Mouse (Mus musculus): ENCODE measurements around the gene Ahdc1.
"Not testable (repeated sequence)": the region's sequence is repeated elsewhere in the genome, so short reads cannot be mapped to it uniquely, and the experiment has no call there.

Gene Ahdc1

GRCm38 (mm10) chr4:132993553-132993952 lies 17.5 kb upstream of the Ahdc1 start:
- no peak for DNase-seq (ENCODE audit: low read depth)

- DNase-seq (ENCODE audit: low read depth), result no peak
These were observed 13.4 kb upstream of the Ahdc1 start for GRCm38 (mm10) chr4:132997469-132998237.

GRCm38 (mm10) chr4:133002896-133003295 lies 8.2 kb upstream of the Ahdc1 start:
- DNase-seq (ENCODE audit: low read depth), result no peak

- DNase-seq (ENCODE audit: low read depth), result no peak
These were observed 7.6 kb upstream of the Ahdc1 start for GRCm38 (mm10) chr4:133003316-133004018.

GRCm38 (mm10) chr4:133005233-133005632 lies 5.8 kb upstream of the Ahdc1 start:
- DNase-seq (ENCODE audit: low read depth), result peak; percentile 90

GRCm38 (mm10) chr4:133005885-133006451 lies 5.1 kb upstream of the Ahdc1 start:
- not testable (repeated sequence) for DNase-seq (ENCODE audit: low read depth)

GRCm38 (mm10) chr4:133007513-133008380 lies 3.3 kb upstream of the Ahdc1 start:
- no peak for DNase-seq (ENCODE audit: low read depth)

- peak; percentile 80 for DNase-seq (ENCODE audit: low read depth)
These were observed 1.9 kb upstream of the Ahdc1 start for GRCm38 (mm10) chr4:133009131-133009530.

GRCm38 (mm10) chr4:133009676-133010075 lies 1.4 kb upstream of the Ahdc1 start:
- peak; percentile 33 for DNase-seq (ENCODE audit: low read depth)

GRCm38 (mm10) chr4:133010611-133011010 lies 449 bp upstream of the Ahdc1 start:
- no peak for DNase-seq (ENCODE audit: low read depth)

GRCm38 (mm10) chr4:133011821-133012775 lies 1.0 kb downstream of the Ahdc1 start:
- peak; percentile 59 for DNase-seq (ENCODE audit: low read depth)

- no peak for DNase-seq (ENCODE audit: low read depth)
These were observed 1.8 kb downstream of the Ahdc1 start for GRCm38 (mm10) chr4:133012776-133013265.

- peak; percentile 53 for DNase-seq (ENCODE audit: low read depth)
These were observed 2.3 kb downstream of the Ahdc1 start for GRCm38 (mm10) chr4:133013266-133013891.

- DNase-seq (ENCODE audit: low read depth), result no peak
These were observed 3.0 kb downstream of the Ahdc1 start for GRCm38 (mm10) chr4:133014088-133014487.

- DNase-seq (ENCODE audit: low read depth), result no peak
These were observed 4.0 kb downstream of the Ahdc1 start for GRCm38 (mm10) chr4:133014896-133015709.

- no peak for DNase-seq (ENCODE audit: low read depth)
These were observed 4.9 kb downstream of the Ahdc1 start for GRCm38 (mm10) chr4:133015710-133016651.

GRCm38 (mm10) chr4:133016677-133017415 lies 5.8 kb downstream of the Ahdc1 start:
- DNase-seq (ENCODE audit: low read depth), result no peak
